Mouse (Mus musculus) ZHBTc4 (cell line): ENCODE measurements at regions not wholly inside any gene's neighbourhood (a gene's known extent, or its start where the extent isn't known, plus 50 kb on each side); places are given as distances from the start of the nearest gene placed in this dataset.

ENCODE experiments used
- DNase-seq: peaks from one replicate; pipeline ENCODE4 v3.0.0-alpha.2; 2011; ENCODE audit warnings: low read depth, low spot score

GRCm38 (mm10) chr5:119480191-119481190, 190.0 kb upstream of the Tbx3 start:
- DNase-seq, result no peak

GRCm38 (mm10) chr5:119483706-119484105, 186.8 kb upstream of the Tbx3 start:
- DNase-seq, result no peak

- DNase-seq, result peak; percentile 75
Observed at GRCm38 (mm10) chr5:119486196-119486595, 184.3 kb upstream of the Tbx3 start.

GRCm38 (mm10) chr5:119487184-119487583, 183.3 kb upstream of the Tbx3 start:
- no peak for DNase-seq

- DNase-seq, result no peak
Observed at GRCm38 (mm10) chr5:119497501-119497900, 173.0 kb upstream of the Tbx3 start.

GRCm38 (mm10) chr5:119498431-119498830, 172.0 kb upstream of the Tbx3 start:
- DNase-seq, result no peak

- no peak for DNase-seq
Observed at GRCm38 (mm10) chr5:119507709-119508108, 162.8 kb upstream of the Tbx3 start.

- DNase-seq, result no peak
Observed at GRCm38 (mm10) chr5:119518506-119519252, 151.8 kb upstream of the Tbx3 start.

GRCm38 (mm10) chr5:119524171-119524570, 146.3 kb upstream of the Tbx3 start:
- peak; percentile 43 for DNase-seq

GRCm38 (mm10) chr5:119525960-119526359, 144.5 kb upstream of the Tbx3 start:
- no peak for DNase-seq

GRCm38 (mm10) chr5:119530009-119530408, 140.5 kb upstream of the Tbx3 start:
- no peak for DNase-seq

GRCm38 (mm10) chr5:119534946-119535345, 135.5 kb upstream of the Tbx3 start:
- DNase-seq, result no peak

- peak; percentile 87 for DNase-seq
Observed at GRCm38 (mm10) chr5:119542836-119543235, 127.6 kb upstream of the Tbx3 start.

GRCm38 (mm10) chr5:119543716-119544115, 126.8 kb upstream of the Tbx3 start:
- peak; percentile 92 for DNase-seq

GRCm38 (mm10) chr5:119544681-119545080, 125.8 kb upstream of the Tbx3 start:
- DNase-seq, result no peak

GRCm38 (mm10) chr5:119547070-119547469, 123.4 kb upstream of the Tbx3 start:
- no peak for DNase-seq

- peak; percentile 62 for DNase-seq
Observed at GRCm38 (mm10) chr5:119550916-119551315, 119.6 kb upstream of the Tbx3 start.

- no peak for DNase-seq
Observed at GRCm38 (mm10) chr5:119553469-119553868, 117.0 kb upstream of the Tbx3 start.

GRCm38 (mm10) chr5:119557071-119557470, 113.4 kb upstream of the Tbx3 start:
- DNase-seq, result no peak

- DNase-seq, result no peak
Observed at GRCm38 (mm10) chr5:119559696-119560095, 110.8 kb upstream of the Tbx3 start.

GRCm38 (mm10) chr5:119560392-119560791, 110.1 kb upstream of the Tbx3 start:
- peak; percentile 51 for DNase-seq

GRCm38 (mm10) chr5:119561531-119561930, 108.9 kb upstream of the Tbx3 start:
- no peak for DNase-seq
